Mouse (Mus musculus) frontal cortex, postnatal 25 days (tissue): ENCODE results near the gene Bcl2l14.

ENCODE experiments used
- DNase-seq, 2 experiments: peaks; one replicate each; pipeline ENCODE4 v3.0.0; 2022; ENCODE audit warnings: low spot score in 2 of 2

The Bcl2l14 gene

GRCm38 (mm10) chr6:134402914-134403683 lies 7.0 kb downstream of the Bcl2l14 start:
- DNase-seq, result peak; percentile 58 to 59

GRCm38 (mm10) chr6:134403684-134404070 lies 7.6 kb downstream of the Bcl2l14 start:
- DNase-seq, result no peak

- no peak for DNase-seq
These were observed 11.1 kb downstream of the Bcl2l14 start for GRCm38 (mm10) chr6:134407226-134407625.

GRCm38 (mm10) chr6:134413706-134414531 lies 17.8 kb downstream of the Bcl2l14 start:
- DNase-seq, result no peak

- DNase-seq, result no peak
These were observed 18.4 kb downstream of the Bcl2l14 start for GRCm38 (mm10) chr6:134414532-134414883.

GRCm38 (mm10) chr6:134416556-134417105 lies 20.5 kb downstream of the Bcl2l14 start:
- no peak for DNase-seq

- DNase-seq, result no peak
These were observed 21.8 kb downstream of the Bcl2l14 start for GRCm38 (mm10) chr6:134417886-134418285.

- DNase-seq, result no peak
These were observed 24.3 kb downstream of the Bcl2l14 start for GRCm38 (mm10) chr6:134420375-134420774.

- no peak for DNase-seq
These were observed 25.8 kb downstream of the Bcl2l14 start for GRCm38 (mm10) chr6:134421921-134422320.

GRCm38 (mm10) chr6:134425216-134425717 lies 29.1 kb downstream of the Bcl2l14 start:
- peak; percentile 21 to 59 for DNase-seq

GRCm38 (mm10) chr6:134427165-134427564 lies 31.0 kb downstream of the Bcl2l14 start:
- DNase-seq, result no peak

GRCm38 (mm10) chr6:134428455-134428854 lies 32.3 kb downstream of the Bcl2l14 start:
- DNase-seq, result no peak

GRCm38 (mm10) chr6:134430161-134430799 lies 34.2 kb downstream of the Bcl2l14 start:
- no peak for DNase-seq

GRCm38 (mm10) chr6:134431583-134431982 lies 35.5 kb downstream of the Bcl2l14 start:
- no peak for DNase-seq

GRCm38 (mm10) chr6:134433281-134433680 lies 37.2 kb downstream of the Bcl2l14 start:
- DNase-seq, result no peak

- DNase-seq, result no peak
These were observed 37.9 kb downstream of the Bcl2l14 start for GRCm38 (mm10) chr6:134434044-134434443.

- no peak for DNase-seq
These were observed 38.8 kb downstream of the Bcl2l14 start for GRCm38 (mm10) chr6:134434866-134435390.

GRCm38 (mm10) chr6:134436955-134437354 lies 40.8 kb downstream of the Bcl2l14 start:
- DNase-seq, result no peak

- peak; percentile 20 to 32 for DNase-seq
These were observed 43.4 kb downstream of the Bcl2l14 start for GRCm38 (mm10) chr6:134439401-134440021.

GRCm38 (mm10) chr6:134440023-134440422 lies 43.9 kb downstream of the Bcl2l14 start:
- DNase-seq, result no peak

- no peak for DNase-seq
These were observed 45.6 kb downstream of the Bcl2l14 start for GRCm38 (mm10) chr6:134441716-134442115.
